Mouse (Mus musculus): Measurements from ENCODE around the gene Pard3. TPM values are rescaled to one million over a fixed set of nuclear protein-coding genes. Genes with fewer than 3 reads are reported as not detected.
A peak's percentile ranks its signal among the peaks of the same experiment; 100 is the strongest.

Pard3 gene
- polyA plus RNA-seq, 3 experiments from 2014 or later: not detected

DNA sequence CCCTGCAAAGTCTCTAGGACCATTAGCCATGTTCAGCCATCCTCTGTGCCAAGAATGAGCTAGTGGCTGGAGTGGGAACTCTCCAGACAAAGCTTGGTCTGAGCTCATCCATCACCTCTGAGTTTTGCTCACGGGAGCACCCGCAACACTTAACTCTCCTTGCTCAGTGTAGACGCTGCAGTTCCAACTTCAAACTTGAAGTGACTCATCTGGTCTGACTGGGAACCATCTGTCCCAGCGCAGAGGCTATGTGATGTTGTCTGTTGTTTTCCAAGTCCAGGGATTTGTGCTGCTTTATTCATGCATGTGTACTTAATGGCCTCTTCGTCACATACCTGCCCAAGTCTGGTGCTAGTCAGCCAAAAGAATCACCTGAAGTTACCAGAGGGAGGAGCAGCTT lies 505.5 kb downstream of the Pard3 start:
- ATAC-seq: no peak

GRCm38 (mm10) chr8:127570527-127570926 lies 506.8 kb downstream of the Pard3 start:
- no peak for ATAC-seq

- ATAC-seq: no peak
Observed at GRCm38 (mm10) chr8:127572493-127572892, 508.8 kb downstream of the Pard3 start.

GRCm38 (mm10) chr8:127576657-127577056 lies 513.0 kb downstream of the Pard3 start:
- ATAC-seq: no peak

- no peak for ATAC-seq
Observed at GRCm38 (mm10) chr8:127577656-127578055, 514.0 kb downstream of the Pard3 start.

DNA sequence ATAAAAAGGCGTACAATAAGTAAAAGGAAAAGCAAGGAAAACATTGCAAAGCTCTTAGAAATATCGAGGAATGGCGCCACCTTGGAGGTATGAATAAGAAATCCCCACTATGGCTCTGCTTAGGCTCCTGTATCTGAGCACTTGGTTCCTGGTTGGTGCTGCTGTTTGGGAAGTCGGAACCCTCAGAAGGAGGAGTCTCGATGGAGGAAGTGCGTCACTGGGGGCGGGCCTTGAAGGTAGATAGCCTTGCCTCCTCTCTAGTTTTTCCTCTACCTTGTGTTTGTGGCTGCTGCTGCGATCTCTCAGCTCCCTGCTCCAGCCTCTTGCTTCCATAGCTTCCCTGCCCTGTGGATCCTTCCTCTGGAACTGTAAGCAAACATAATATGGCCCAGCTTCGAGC lies 515.7 kb downstream of the Pard3 start:
- ATAC-seq: no peak

DNA sequence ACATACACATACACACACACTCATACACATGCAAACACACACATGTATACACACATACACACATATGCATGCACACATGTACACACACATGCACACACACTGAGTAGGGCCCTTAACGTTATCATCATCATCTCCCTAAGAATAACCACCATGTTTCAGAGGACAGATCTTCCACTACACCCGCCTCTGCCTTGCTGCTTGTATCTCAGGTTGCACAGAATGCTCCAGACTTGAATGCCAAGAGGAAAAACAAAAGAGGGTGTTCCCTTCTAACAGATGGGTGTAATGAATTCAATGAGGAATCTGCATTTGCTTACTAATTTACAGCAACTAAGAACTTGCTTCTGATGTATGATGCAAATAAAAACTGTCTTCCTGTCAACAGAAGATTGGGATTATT lies 519.7 kb downstream of the Pard3 start:
- ATAC-seq: no peak

- ATAC-seq: no peak
Observed at GRCm38 (mm10) chr8:127585618-127586017, 521.9 kb downstream of the Pard3 start.

- ATAC-seq: no peak
Observed at GRCm38 (mm10) chr8:127586681-127587080, 523.0 kb downstream of the Pard3 start.

GRCm38 (mm10) chr8:127588313-127588712 lies 524.6 kb downstream of the Pard3 start:
- no peak for ATAC-seq

DNA sequence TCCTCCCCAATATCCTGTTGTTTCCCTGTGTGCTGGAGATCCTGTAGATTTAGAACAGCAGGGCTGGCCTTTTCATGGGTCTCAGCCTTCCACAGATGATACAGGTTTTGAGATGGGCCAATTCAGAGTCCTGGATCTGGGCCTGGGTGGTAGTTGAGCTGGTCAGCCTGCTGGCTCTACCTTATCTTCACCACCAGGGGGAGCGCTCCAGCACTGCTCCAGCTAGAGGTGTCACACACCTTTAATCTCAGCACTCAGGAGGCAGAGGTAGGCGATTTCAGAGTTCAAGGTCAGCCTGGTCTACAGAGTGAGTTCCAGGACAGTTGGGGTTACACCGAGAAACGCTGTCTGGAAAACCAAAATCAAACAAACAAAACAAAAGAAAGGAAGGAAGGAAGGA lies 525.6 kb downstream of the Pard3 start:
- ATAC-seq: peak; percentile 70

GRCm38 (mm10) chr8:127590674-127591186 lies 527.0 kb downstream of the Pard3 start:
- ATAC-seq: no peak

GRCm38 (mm10) chr8:127592648-127593574 lies 529.2 kb downstream of the Pard3 start:
- ATAC-seq: no peak

GRCm38 (mm10) chr8:127600641-127601040 lies 536.9 kb downstream of the Pard3 start:
- ATAC-seq: no peak

DNA sequence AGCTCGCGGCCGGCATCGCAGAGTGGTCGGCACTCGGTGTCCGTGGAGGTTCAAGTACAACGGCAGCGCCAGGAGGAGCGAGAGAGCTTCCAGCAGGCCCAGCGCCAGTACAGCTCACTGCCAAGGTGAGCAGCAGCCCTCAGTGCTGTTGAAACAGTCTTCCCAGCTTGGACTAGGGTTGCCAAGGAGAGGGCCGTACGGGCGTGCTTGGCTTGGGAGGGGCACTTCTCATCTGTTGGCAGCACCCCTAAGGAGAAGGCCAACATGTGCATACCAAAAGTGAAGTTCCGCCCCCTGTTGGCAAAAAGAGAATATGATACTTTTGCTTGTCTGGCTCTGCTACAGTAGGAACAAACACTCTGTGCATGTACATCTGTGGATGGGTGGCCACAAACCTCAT lies 539.4 kb downstream of the Pard3 start:
- no peak for ATAC-seq

DNA sequence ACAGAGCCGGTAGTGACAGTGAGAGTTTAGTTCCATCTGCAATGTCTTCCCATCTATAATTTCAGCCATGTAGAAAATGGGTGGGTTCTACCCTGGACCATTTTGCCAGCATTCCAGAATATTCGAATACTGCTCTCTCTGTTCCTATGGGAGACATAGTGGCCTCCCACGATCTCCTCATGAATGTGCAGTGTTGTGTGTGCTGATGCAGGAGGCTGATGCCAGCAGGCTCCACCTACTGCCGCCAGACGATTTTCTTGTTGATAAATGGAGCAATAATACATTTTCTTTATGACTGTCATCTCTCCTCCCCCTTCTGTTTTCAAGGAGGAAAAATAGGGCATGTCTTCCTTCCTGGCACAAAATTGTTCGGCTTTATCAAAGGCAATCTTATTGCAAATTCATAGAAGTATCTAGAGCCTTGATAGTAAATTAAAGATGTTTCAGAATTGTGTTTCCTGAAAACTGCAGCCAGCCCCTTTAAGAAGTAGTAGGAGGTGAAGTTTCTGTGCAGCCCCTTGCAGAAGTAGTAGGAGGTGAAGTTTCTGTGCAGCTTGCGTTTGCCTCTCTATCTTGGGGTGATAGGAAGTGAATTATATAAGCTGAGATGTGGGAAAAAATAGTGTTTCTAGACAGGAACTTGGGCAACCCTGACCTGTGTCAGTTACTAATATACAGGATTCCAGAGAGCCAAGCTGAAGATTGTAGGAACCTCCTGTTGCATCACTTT lies 545.0 kb downstream of the Pard3 start:
- ATAC-seq: no peak

DNA sequence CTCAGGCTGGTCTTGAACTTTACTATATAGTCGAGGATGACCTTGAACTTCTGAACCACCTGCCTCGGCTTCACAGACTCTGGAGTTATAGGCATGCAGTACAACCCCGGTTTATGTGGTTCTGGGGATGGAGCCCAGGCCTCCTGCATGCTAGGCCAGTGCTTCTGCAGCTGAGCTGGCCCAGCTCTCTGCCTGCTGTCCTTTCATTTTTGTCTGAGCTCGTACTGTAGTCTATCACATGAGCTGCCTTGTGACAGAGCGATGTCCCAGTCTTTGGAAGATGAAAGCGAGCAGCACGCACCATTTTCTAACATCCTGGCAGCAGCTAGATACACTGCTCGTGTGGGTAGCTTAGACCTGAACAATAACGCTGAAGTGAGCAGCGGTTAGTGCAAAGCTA lies 545.6 kb downstream of the Pard3 start:
- ATAC-seq: no peak

DNA sequence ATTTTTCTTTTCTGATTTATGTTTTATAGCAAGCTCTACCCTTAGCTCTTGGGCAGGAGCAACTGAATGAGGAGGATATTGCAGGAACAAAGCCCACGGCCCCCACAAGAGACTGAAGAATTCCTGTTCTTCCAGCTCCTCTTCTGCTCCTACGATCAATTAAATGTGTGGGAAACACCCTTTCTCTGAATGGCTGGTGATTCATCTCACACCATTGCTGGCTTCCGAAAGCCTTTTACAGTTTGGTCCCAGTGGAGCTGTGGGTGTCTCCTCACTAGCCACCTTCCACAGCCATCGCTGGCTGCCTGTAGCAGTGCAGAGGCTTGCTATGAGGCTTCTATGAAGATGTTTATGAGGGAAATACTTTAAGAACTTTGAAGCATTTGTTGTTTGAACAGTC lies 550.5 kb downstream of the Pard3 start:
- ATAC-seq: no peak

- ATAC-seq: no peak
Observed at GRCm38 (mm10) chr8:127616681-127617080, 553.0 kb downstream of the Pard3 start.

DNA sequence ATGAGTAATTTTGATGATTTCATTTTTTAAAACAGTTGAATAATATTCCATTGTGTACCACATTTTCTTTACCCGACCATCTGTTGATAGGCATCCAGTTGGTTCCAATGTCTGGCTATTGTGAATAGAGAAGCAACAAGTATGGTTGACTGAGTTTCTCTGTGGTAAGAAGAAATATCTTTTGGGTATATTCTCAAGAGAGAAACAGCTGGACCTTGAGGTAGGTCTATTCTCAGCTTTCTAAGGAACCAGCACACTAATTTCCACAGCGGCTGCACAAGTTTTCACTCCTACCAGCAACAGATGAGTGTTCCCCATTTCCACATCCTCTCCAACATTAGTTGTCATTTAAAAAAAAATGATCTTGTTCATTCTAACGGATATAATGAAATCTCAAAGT lies 558.4 kb downstream of the Pard3 start:
- no peak for ATAC-seq

DNA sequence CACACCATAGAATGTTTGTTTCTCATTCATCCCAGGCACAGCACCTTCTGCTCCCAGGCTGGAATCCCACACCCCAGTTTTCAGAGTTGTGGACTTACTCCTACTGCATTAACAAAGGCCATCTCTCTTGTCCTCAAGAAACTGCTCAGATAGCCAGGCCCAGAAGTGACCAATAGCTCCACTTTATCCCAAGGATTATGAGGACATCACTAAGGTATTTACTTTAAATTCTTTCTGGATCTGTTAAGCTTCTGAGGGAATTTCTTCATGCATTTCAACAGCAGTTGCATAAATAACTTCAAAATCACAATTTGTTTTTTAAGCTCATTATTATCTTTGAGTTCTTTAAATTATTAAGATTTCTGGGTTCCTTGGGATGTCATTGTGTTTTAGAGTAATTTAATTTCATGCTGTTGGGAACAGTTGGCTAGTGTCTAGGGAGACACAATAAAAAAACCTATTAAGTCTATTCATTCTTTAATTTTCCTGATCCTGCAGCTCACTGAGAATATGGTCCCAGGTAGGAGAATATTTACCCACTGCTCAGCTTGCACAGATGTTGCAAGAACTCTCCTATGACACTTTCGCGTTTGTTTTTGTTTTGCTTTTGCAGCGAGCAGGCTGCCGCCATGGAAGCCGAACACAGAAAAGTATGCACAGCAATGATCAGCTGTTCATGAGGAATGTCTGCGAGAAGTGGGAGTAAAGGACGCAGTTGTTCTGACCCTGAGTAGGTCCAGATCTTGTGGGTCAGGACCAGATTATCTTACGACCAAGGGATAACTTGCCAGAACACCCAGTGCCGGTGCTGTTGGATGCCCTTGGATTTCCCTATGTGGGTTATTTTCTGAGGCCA lies 574.8 kb downstream of the Pard3 start:
- ATAC-seq: no peak

DNA sequence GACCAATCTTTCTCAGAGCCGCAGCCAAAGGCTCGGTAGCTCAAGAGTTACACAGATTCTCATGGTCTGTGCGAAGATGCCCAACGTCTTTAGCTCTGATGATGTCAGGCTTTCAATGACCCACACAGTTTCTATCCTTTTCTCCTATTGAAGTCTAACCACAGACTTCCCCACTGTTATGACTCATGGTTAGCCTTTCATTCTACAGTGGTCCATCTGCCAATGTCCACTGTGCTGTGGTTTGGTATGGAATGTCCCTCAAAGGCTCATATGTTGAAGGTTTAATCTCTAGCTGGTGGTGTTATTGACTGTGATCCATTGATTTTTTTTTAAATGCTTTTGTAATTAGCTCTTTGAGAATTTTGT lies 575.4 kb downstream of the Pard3 start:
- ATAC-seq: no peak

GRCm38 (mm10) chr8:127655559-127655958 lies 591.9 kb downstream of the Pard3 start:
- peak; percentile 85 for ATAC-seq
